Mouse (Mus musculus): ENCODE data around the gene Metrn. TPM values are rescaled to one million over a fixed set of nuclear protein-coding genes. Genes with fewer than 3 reads are reported as not detected.

Metrn gene
- polyA plus RNA-seq, 1 experiment from 2014 or later = 23.8 TPM

DNA sequence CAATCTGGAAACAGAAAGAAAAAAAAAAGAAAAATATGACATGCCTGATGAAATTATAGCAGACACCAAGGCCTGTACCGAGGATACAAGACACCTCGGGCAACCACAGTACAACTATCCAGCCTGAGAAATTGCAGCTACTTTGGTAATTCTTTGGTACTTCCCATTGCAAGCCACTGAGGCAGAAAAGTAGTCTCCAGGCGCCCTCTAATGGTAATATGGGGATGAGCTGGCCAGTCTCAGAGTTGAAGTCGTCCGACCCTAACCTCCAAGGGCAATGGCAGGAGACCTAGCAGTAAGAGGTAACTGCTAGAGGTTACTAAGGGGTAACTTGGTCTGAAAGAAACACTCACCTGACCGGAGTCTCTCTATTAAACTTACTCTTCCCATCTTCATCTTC, 4.1 kb upstream of the Metrn start:
- WGBS (ENCODE audit: insufficient replicate concordance) = 5% methylated on average over 6 of the region's 6 CpGs
- no peaks in the 10 kb centered on the region for H3K36me3 ChIP-seq
- DNase-seq (peak; percentile 62), ATAC-seq (ENCODE audit: low read depth) (no peak)
- no peak overlapping the region for H3K4me2 ChIP-seq
- no peak overlapping the region for H3K9ac ChIP-seq
- peaks cover 34% of the 10 kb centered on the region for H3K27me3 ChIP-seq
- H3K4me3 ChIP-seq (replicated peaks) = no peak overlapping the region
- H3K4me1 ChIP-seq (replicated peaks) = peaks cover 12% of the 10 kb centered on the region
- H3K27ac ChIP-seq = no peak overlapping the region
- no peaks in the 10 kb centered on the region for H3K9me3 ChIP-seq (replicated peaks)

GRCm38 (mm10) chr17:25796211-25796771, 645 bp downstream of the Metrn start:
- ATAC-seq (ENCODE audit: low read depth) (peak; percentile 3), DNase-seq (no peak)
- peaks cover 38% of the 10 kb centered on the region for H3K4me1 ChIP-seq (replicated peaks)
- no peaks in the 10 kb centered on the region for H3K9me3 ChIP-seq (replicated peaks)
- WGBS (ENCODE audit: insufficient replicate concordance) = 1% methylated on average over 37 of the region's 37 CpGs
- peaks cover 1% of the 10 kb centered on the region; the same call in 1 of the 2 replicates for H3K27me3 ChIP-seq
- peak overlapping the region; percentile 98 for H3K4me2 ChIP-seq
- peak overlapping the region; percentile 80 for H3K9ac ChIP-seq
- peak overlapping the region; percentile 83 for H3K4me3 ChIP-seq (replicated peaks)
- peak overlapping the region; percentile 34 for H3K27ac ChIP-seq
- no peaks in the 10 kb centered on the region for H3K36me3 ChIP-seq

GRCm38 (mm10) chr17:25795609-25796092, 1.3 kb downstream of the Metrn start, which contains the start of gene AC134908.4:
AC134908.4 (minus strand) TSS chr17:25795659.
- no peaks in the 10 kb centered on the region for H3K27me3 ChIP-seq
- peak within 1 kb of the TSS; percentile 98 for H3K4me2 ChIP-seq
- no peak for DNase-seq
- no peaks in the 10 kb centered on the region for H3K9me3 ChIP-seq (replicated peaks)
- 47% methylated on average over 6 of the region's 6 CpGs for WGBS (ENCODE audit: insufficient replicate concordance)
- peaks cover 45% of the 10 kb centered on the region for H3K4me1 ChIP-seq (replicated peaks)
- H3K4me3 ChIP-seq (replicated peaks) = peak within 1 kb of the TSS; percentile 83
- ATAC-seq (ENCODE audit: low read depth) = no peak
- H3K27ac ChIP-seq = peak within 1 kb of the TSS; percentile 34
- peak within 1 kb of the TSS; percentile 80 for H3K9ac ChIP-seq
- peaks cover 1% of the 10 kb centered on the region for H3K36me3 ChIP-seq

GRCm38 (mm10) chr17:25794998-25795397, 1.9 kb downstream of the Metrn start:
- Histone ChIP-seq H3K4me3 (replicated peaks) (no peak overlapping the region), H3K9ac (no peak overlapping the region), H3K27me3 (no peaks in the 10 kb centered on the region), H3K4me1 (replicated peaks) (peaks cover 49% of the 10 kb centered on the region), H3K9me3 (replicated peaks) (no peaks in the 10 kb centered on the region), H3K4me2 (peak overlapping the region; percentile 98), H3K27ac (no peak overlapping the region), H3K36me3 (peaks cover 5% of the 10 kb centered on the region)
- ATAC-seq (ENCODE audit: low read depth) (no peak), DNase-seq (no peak)
- WGBS (ENCODE audit: insufficient replicate concordance) = 83% methylated on average over 17 of the region's 17 CpGs

DNA sequence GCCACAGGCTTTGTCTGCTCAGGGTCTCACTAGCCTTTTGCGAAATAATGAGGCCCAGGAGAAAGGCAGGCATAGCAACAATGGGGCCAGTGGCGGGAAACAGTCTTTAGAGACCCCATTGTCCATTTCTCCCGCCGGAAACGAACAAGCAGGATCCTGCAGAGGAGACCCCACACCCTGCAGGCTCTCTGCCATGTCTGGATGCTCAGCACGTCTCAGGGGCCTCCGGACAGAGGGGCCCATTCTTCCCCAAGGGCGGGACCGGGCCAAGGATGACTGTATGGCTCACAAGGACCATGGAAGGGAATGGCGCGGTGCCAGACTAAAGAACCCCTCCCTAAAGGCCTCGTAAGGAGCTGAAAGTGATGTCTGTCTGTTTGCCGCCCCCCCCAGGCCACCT, 2.7 kb downstream of the Metrn start:
- DNase-seq (no peak), ATAC-seq (ENCODE audit: low read depth) (no peak)
- 80% methylated on average over 13 of the region's 13 CpGs for WGBS (ENCODE audit: insufficient replicate concordance)
- no peak overlapping the region for H3K4me3 ChIP-seq (replicated peaks)
- H3K27me3 ChIP-seq = no peaks in the 10 kb centered on the region
- H3K27ac ChIP-seq = no peak overlapping the region
- H3K9me3 ChIP-seq (replicated peaks) = no peaks in the 10 kb centered on the region
- H3K4me1 ChIP-seq (replicated peaks) = peaks cover 49% of the 10 kb centered on the region
- peaks cover 13% of the 10 kb centered on the region for H3K36me3 ChIP-seq
- no peak overlapping the region for H3K4me2 ChIP-seq
- H3K9ac ChIP-seq = no peak overlapping the region

GRCm38 (mm10) chr17:25792615-25793014, 4.3 kb downstream of the Metrn start, which contains the start of gene Fam173a:
Fam173a (minus strand) TSS chr17:25792901.
- Histone ChIP-seq H3K4me3 (replicated peaks) (peak within 1 kb of the TSS; percentile 89), H3K27ac (peak within 1 kb of the TSS; percentile 92), H3K27me3 (no peaks in the 10 kb centered on the region), H3K36me3 (peaks cover 26% of the 10 kb centered on the region), H3K9ac (peak within 1 kb of the TSS; percentile 84), H3K4me2 (peak within 1 kb of the TSS; percentile 94), H3K4me1 (replicated peaks) (peaks cover 48% of the 10 kb centered on the region), H3K9me3 (replicated peaks) (no peaks in the 10 kb centered on the region)
- WGBS (ENCODE audit: insufficient replicate concordance) = 1% methylated on average over 14 of the region's 14 CpGs
- ATAC-seq (ENCODE audit: low read depth) (peak; percentile 43; the same call in 1 of the 2 replicates), DNase-seq (peak; percentile 38)

DNA sequence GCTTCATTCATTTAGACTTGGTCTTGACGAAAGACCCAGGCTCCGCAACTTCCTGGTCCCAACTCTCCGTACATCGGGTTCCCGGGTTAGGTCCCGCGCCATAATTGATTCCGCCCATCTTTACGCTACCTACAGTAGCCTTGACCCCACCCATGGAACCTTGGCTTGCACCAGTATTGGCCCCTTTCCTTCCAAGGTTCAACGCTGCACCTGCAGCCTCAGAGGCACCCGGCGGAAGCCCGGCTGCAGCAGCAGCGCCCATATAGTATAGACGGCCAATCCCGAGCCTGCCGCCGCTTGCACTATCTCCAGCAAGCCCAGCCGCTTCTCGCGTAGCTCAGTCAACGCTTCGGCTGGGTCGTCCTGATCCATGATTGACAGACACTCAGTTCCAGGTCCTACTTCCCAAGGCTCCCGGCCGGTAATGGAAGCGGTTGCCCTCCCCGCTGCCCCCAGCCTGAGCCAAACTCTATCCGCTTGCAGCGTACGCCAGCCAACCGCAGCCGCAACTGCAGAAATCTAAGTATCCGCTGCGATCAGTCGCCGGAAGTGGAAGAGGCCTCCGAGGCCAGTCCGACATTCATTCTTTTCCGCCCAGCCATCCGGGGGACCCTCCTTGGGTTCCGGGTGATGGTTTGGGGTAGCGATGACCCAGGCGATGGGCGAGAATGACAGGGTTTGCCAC, 5.0 kb downstream of the Metrn start:
- Histone ChIP-seq H3K4me1 (replicated peaks) (peaks cover 42% of the 10 kb centered on the region), H3K4me2 (peak overlapping the region; percentile 94), H3K27ac (peak overlapping the region; percentile 92), H3K27me3 (no peaks in the 10 kb centered on the region), H3K9me3 (replicated peaks) (no peaks in the 10 kb centered on the region), H3K9ac (peak overlapping the region; percentile 84), H3K36me3 (peaks cover 30% of the 10 kb centered on the region), H3K4me3 (replicated peaks) (peak overlapping the region; percentile 89)
- ATAC-seq (ENCODE audit: low read depth) = peak; percentile 67
- DNase-seq = peak; percentile 74
- WGBS (ENCODE audit: insufficient replicate concordance) = under 1% methylated on average over 45 of the region's 45 CpGs

GRCm38 (mm10) chr17:25791320-25791842, 5.6 kb downstream of the Metrn start:
- no peaks in the 10 kb centered on the region for H3K27me3 ChIP-seq
- ATAC-seq (ENCODE audit: low read depth) (no peak), DNase-seq (no peak)
- no peaks in the 10 kb centered on the region for H3K9me3 ChIP-seq (replicated peaks)
- 27% methylated on average over 19 of the region's 19 CpGs for WGBS (ENCODE audit: insufficient replicate concordance)
- peak overlapping the region; percentile 94 for H3K4me2 ChIP-seq
- peaks cover 40% of the 10 kb centered on the region for H3K4me1 ChIP-seq (replicated peaks)
- peak overlapping the region; percentile 84 for H3K9ac ChIP-seq
- H3K36me3 ChIP-seq = peaks cover 30% of the 10 kb centered on the region
- peak overlapping the region; percentile 89 for H3K4me3 ChIP-seq (replicated peaks)
- H3K27ac ChIP-seq = peak overlapping the region; percentile 92

GRCm38 (mm10) chr17:25786781-25787504, 10.0 kb downstream of the Metrn start:
- ATAC-seq (ENCODE audit: low read depth) (no peak), DNase-seq (no peak)
- H3K4me2 ChIP-seq = no peak overlapping the region
- WGBS (ENCODE audit: insufficient replicate concordance) = 83% methylated on average over 9 of the region's 9 CpGs
- H3K4me3 ChIP-seq (replicated peaks) = no peak overlapping the region
- no peak overlapping the region for H3K27ac ChIP-seq
- H3K27me3 ChIP-seq = no peaks in the 10 kb centered on the region
- no peak overlapping the region for H3K9ac ChIP-seq
- H3K36me3 ChIP-seq = peaks cover 48% of the 10 kb centered on the region
- H3K9me3 ChIP-seq (replicated peaks) = no peaks in the 10 kb centered on the region
- H3K4me1 ChIP-seq (replicated peaks) = peaks cover 35% of the 10 kb centered on the region

- H3K36me3 ChIP-seq = peaks cover 55% of the 10 kb centered on the region
- WGBS (ENCODE audit: insufficient replicate concordance) = 69% methylated on average over 3 of the region's 3 CpGs
- ATAC-seq (ENCODE audit: low read depth) (no peak), DNase-seq (no peak)
- H3K27ac ChIP-seq = peak within 1 kb of the TSS; percentile 15
- no peaks in the 10 kb centered on the region for H3K27me3 ChIP-seq
- peaks cover 31% of the 10 kb centered on the region for H3K4me1 ChIP-seq (replicated peaks)
- peak within 1 kb of the TSS; percentile 80 for H3K4me2 ChIP-seq
- H3K4me3 ChIP-seq (replicated peaks) = peak within 1 kb of the TSS; percentile 69
- H3K9ac ChIP-seq = peak within 1 kb of the TSS; percentile 75
- H3K9me3 ChIP-seq (replicated peaks) = no peaks in the 10 kb centered on the region
Observed at GRCm38 (mm10) chr17:25786280-25786679, 10.7 kb downstream of the Metrn start, which contains the start of gene Ccdc78. Ccdc78 (plus strand) TSS chr17:25786580.

DNA sequence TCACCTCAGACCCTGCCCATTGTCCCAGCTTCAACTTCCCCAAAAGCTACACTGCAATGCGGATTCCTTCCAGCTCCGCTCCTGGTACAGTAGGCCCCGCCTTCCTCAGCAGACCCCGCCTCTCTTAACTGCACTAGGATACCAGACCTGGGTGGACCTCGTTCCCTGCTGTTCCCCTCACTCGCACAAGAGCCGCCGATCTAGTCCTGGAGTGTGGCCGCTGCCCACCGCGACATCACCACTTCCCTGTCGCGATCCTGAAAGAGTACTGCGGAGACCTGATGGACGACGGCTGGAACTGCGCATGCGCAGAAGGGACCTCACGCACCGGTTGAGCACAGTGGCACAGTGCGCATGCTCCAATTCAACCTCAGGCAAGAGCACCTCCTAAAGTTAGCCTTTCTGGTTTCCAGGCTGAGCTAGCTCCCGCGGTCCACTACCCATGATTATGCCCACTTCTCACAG, 11.6 kb downstream of the Metrn start, which contains the start of gene Haghl:
Gene Haghl (minus strand): TSS at position 393 of the 465 bp plus-strand sequence.
- peaks cover 60% of the 10 kb centered on the region for H3K36me3 ChIP-seq
- DNase-seq (peak; percentile 93), ATAC-seq (ENCODE audit: low read depth) (peak; percentile 86)
- under 1% methylated on average over 23 of the region's 23 CpGs for WGBS (ENCODE audit: insufficient replicate concordance)
- H3K4me3 ChIP-seq (replicated peaks) = peak within 1 kb of the TSS; percentile 69
- peak within 1 kb of the TSS; percentile 43 for H3K27ac ChIP-seq
- peaks cover 22% of the 10 kb centered on the region for H3K4me1 ChIP-seq (replicated peaks)
- H3K27me3 ChIP-seq = no peaks in the 10 kb centered on the region
- H3K4me2 ChIP-seq = peak within 1 kb of the TSS; percentile 80
- H3K9me3 ChIP-seq (replicated peaks) = no peaks in the 10 kb centered on the region
- peak within 1 kb of the TSS; percentile 75 for H3K9ac ChIP-seq

All from liver, embryonic 13.5 days (tissue).